Mouse (Mus musculus): ENCODE results near the gene Ess2. TPM values are rescaled to one million over a fixed set of nuclear protein-coding genes. Genes with fewer than 3 reads are reported as not detected.

Ess2 gene
- polyA plus RNA-seq, 1 experiment from 2014 or later: 48.2 TPM

Other genes with a start within 250 kb of the Ess2 start
- gene Med15, start 178.5 kb downstream of the Ess2 start, polyA plus RNA-seq (2015; fragmentation: Nextera tagmentation; extraction: Ambion mirVana): 46.6 and 56.0 TPM in 2 replicates
- gene Klhl22, start 151.7 kb downstream of the Ess2 start, polyA plus RNA-seq (2015; fragmentation: Nextera tagmentation; extraction: Ambion mirVana): 76.2 and 77.1 TPM in 2 replicates
- gene Scarf2, start 114.1 kb downstream of the Ess2 start, polyA plus RNA-seq (2015; fragmentation: Nextera tagmentation; extraction: Ambion mirVana): 3.4 and 3.7 TPM in 2 replicates
- gene B830017H08Rik, start 78.2 kb downstream of the Ess2 start, polyA plus RNA-seq (2015; fragmentation: Nextera tagmentation; extraction: Ambion mirVana): 1.7 and 1.9 TPM in 2 replicates
- gene Car15, start 73.0 kb downstream of the Ess2 start, polyA plus RNA-seq (2015; fragmentation: Nextera tagmentation; extraction: Ambion mirVana): 3.2 and 5.8 TPM in 2 replicates
- gene Gm20518, start 19.7 kb downstream of the Ess2 start, polyA plus RNA-seq (2015; fragmentation: Nextera tagmentation; extraction: Ambion mirVana): 0.47 and 0.49 TPM in 2 replicates
- 0.07 and 0.10 TPM in 2 replicates for gene Tssk1, start 17.1 kb downstream of the Ess2 start, polyA plus RNA-seq (2015; fragmentation: Nextera tagmentation; extraction: Ambion mirVana)
- gene Dgcr2, start 12.8 kb downstream of the Ess2 start, polyA plus RNA-seq (2015; fragmentation: Nextera tagmentation; extraction: Ambion mirVana): 86.3 and 89.6 TPM in 2 replicates
- not detected in 2 replicates for gene Tssk2, start 12.7 kb downstream of the Ess2 start, polyA plus RNA-seq (2015; fragmentation: Nextera tagmentation; extraction: Ambion mirVana)
- gene Gsc2, start 3.7 kb upstream of the Ess2 start, polyA plus RNA-seq (2015; fragmentation: Nextera tagmentation; extraction: Ambion mirVana): not detected in 2 replicates
- 163 and 169 TPM in 2 replicates for gene Slc25a1, start 16.9 kb upstream of the Ess2 start, polyA plus RNA-seq (2015; fragmentation: Nextera tagmentation; extraction: Ambion mirVana)
- gene Vpreb2, start 69.1 kb upstream of the Ess2 start, polyA plus RNA-seq (2015; fragmentation: Nextera tagmentation; extraction: Ambion mirVana): not detected in 2 replicates
- gene Dgcr6, start 141.5 kb upstream of the Ess2 start, polyA plus RNA-seq (2015; fragmentation: Nextera tagmentation; extraction: Ambion mirVana): 170 and 172 TPM in 2 replicates
- 3.2 and 4.7 TPM in 2 replicates for gene Prodh, start 178.9 kb upstream of the Ess2 start, polyA plus RNA-seq (2015; fragmentation: Nextera tagmentation; extraction: Ambion mirVana)
- 19.6 and 23.9 TPM in 2 replicates for gene Rtn4r, start 216.3 kb upstream of the Ess2 start, polyA plus RNA-seq (2015; fragmentation: Nextera tagmentation; extraction: Ambion mirVana)

Measured in neural tube, embryonic 13.5 days (tissue).